Mouse (Mus musculus) limb, embryonic 10.5 days (tissue): ENCODE measurements around the gene Ly6g5b. TPM values are rescaled to one million over a fixed set of nuclear protein-coding genes. Genes with fewer than 3 reads are reported as not detected.

Experiments used
- DNase-seq: peaks from one replicate; pipeline ENCODE4 v3.0.0-alpha.2; 2017; ENCODE audit warnings: low spot score
- H3K27ac ChIP-seq: fragments of 300-500 bp; sonication (generic); 2 replicates; pipeline ENCODE4 v1.5.1; 2016; ENCODE audit warnings: mild to moderate bottlenecking
- H3K27me3 ChIP-seq: fragments of 300-500 bp; sonication (generic); 2 replicates; pipeline ENCODE4 v1.6.1; 2016; ENCODE audit warnings: low read depth, mild to moderate bottlenecking; ENCODE audit not compliant: poor library complexity, severe bottlenecking
- H3K36me3 ChIP-seq: fragments of 300-500 bp; sonication (generic); 2 replicates; pipeline ENCODE4 v1.6.1; 2016; ENCODE audit warnings: mild to moderate bottlenecking, moderate library complexity
- H3K4me1 ChIP-seq: fragments of 300-500 bp; sonication (generic); 2 replicates; pipeline ENCODE4 v1.6.1; 2016
- H3K4me3 ChIP-seq: fragments of 300-500 bp; sonication (generic); 2 replicates; pipeline ENCODE4 v1.5.1; 2016; ENCODE audit warnings: mild to moderate bottlenecking, moderate library complexity
- H3K9me3 ChIP-seq: fragments of 300-500 bp; sonication (generic); replicated peaks from 2 replicates; pipeline ENCODE4 v1.6.1; 2016; ENCODE audit warnings: mild to moderate bottlenecking
- WGBS: fragments of 180-500 bp; shearing (Covaris S2); methylation state at CpG from one replicate; pipeline ENCODE4 v1.1.7; 2016; 5-methylcytosine and 5-hydroxymethylcytosine counted together
- polyA plus RNA-seq: library from polyadenylated mRNA; unstranded; fragments of >200 nt; fragmentation: Nextera tagmentation; extraction: Ambion mirVana; gene quantifications from 2 replicates; pipeline ENCODE4 v1.2.1, GENCODE M21; 2016

Ly6g5b gene
- polyA plus RNA-seq: 1.4 and 1.7 TPM in 2 replicates

DNA sequence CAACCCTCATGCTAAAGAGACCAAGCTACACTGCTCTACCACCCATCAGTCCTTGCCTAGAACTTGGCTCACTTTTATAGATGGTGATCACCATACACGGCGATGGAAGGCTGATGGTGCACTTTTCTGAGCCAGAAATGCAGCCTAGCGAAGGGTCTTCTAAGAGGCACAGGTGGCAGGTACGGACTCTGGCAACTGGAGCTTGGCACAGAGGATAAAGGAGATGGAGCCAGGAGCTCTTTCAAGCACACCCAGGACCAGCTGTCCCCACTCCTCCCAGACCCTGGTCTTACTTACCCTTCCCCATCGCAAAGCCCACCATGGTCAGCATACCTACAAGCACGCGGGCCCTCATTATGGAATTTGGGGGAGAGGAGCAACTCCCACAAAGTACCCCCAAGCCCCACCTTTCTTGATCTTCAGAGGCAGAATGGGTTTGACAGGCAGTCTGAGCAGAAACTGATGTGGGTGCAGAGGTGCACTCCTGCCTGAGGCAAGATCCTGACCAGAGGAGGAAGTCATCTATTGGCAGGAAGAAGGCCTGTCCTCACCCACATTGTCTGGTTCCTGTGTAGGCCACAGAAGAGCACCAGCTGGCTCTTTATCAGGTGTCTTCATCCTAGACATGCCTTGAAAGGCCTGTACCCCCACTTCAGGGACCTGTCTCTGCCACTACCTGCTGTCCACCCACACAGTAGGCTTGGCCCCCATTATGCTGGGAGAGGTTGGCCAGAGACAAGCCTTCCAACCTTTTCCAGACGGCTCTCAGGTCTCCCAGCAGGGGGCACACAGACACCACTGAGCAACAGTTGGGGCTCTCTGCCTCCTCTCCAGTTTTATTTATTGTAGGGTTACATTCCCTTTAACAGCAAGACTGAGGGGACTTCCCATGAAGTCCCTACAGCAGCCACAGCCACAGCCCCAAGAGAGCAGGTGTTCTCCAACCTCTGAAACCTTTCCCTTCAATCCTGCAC is at the start of gene Ly6g5b:
Gene Ly6g5b (minus strand): TSS at position 383 of the 974 bp plus-strand sequence.
- no peak for DNase-seq
- Histone ChIP-seq H3K27ac (no peak within 1 kb of the TSS), H3K4me3 (no peak within 1 kb of the TSS), H3K27me3 (no peaks in the 10 kb centered on the region), H3K4me1 (peaks cover 9% of the 10 kb centered on the region), H3K9me3 (no peaks in the 10 kb centered on the region), H3K36me3 (peaks cover 59% of the 10 kb centered on the region)
- 86% methylated on average over 8 of the region's 8 CpGs for WGBS

DNA sequence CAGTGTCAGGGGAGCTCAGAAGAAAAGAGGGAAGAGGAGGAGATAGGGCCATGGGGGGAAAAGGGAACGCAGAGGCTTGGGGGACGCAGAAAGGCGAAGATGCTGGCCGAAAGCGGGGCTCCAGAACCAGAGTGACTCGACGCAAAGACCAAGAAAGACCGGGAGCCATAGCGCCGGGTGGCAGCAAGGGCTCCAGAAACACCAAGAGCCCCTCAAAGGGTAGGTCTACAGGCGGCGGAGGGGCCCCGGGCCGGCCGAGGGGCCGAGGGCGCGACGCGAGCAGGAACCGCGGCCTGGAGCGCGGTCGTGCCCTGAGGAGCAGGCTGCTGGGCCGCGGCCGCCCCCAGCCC is 49.0 kb upstream of the Ly6g5b start:
- Histone ChIP-seq H3K27ac (peak overlapping the region; percentile 99), H3K9me3 (no peaks in the 10 kb centered on the region), H3K36me3 (peaks cover 38% of the 10 kb centered on the region), H3K4me1 (peaks cover 32% of the 10 kb centered on the region), H3K4me3 (peak overlapping the region; percentile 98), H3K27me3 (no peaks in the 10 kb centered on the region)
- WGBS: 0% methylated on average over 28 of the region's 28 CpGs
- no peak for DNase-seq

DNA sequence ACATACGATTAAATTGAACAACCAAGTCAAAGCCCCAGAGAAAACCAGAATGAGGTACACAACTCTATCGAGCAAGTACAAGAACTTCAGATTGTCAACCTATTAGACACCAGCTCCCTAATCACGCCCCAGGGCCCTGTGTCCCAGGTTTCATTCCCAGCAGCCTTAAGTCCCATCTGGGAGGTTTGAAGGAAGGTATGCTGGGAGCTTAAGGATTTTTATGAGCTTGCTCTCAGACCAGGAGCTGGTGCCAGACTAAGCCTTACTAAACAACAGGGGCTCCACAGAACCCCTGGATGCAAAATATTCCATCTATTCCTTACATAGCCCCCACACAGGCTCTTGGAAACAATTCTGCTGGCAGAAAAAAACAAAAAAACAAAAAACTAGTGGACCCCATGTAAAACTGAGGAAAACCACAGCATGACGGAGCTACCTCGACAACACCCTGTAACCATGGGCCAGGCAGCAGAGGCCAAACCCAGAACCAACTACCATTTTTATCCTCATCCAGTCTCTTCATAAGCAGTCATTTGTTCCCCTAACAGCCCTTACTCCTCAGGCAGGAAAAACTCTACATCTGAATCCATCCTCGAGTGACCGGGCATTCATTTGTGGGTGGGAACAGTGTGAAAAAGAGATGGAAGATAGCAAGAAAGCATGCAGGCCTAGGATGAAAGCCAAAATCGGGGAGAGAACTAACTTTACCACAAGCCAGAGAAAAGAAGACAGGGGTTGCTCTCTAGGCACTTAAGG is 48.3 kb upstream of the Ly6g5b start:
- H3K4me3 ChIP-seq: peak overlapping the region; percentile 98

DNA sequence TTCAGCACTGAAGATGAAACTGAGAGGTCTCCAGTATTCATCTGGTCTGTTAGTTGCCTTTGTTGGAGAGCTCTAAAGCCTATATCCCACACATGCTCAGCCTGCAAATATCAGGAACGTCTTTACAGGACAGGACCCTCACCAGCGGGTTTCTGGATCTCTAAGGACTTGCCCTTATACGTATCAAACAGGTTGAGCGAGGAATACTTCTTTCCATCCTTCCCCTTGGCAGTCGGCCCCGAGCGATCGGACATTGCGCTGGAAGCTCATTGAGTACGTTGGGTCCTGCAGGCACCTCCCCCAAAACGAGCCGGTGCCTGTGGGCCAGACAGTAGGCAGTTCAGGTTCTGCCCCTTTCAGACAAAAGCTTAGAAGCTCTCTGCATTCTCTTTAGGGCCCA is 47.5 kb upstream of the Ly6g5b start:
- peak overlapping the region; percentile 58; the same call in 1 of the 2 replicates for H3K27ac ChIP-seq
- DNase-seq: no peak
- no peaks in the 10 kb centered on the region for H3K27me3 ChIP-seq
- WGBS: 74% methylated on average over 12 of the region's 12 CpGs
- peaks cover 53% of the 10 kb centered on the region for H3K36me3 ChIP-seq
- H3K4me3 ChIP-seq: peak overlapping the region; percentile 98
- H3K9me3 ChIP-seq: no peaks in the 10 kb centered on the region
- peaks cover 32% of the 10 kb centered on the region for H3K4me1 ChIP-seq

More for the DNA sequence above, 48.3 kb upstream of the Ly6g5b start:
- no peaks in the 10 kb centered on the region for H3K9me3 ChIP-seq
- H3K27me3 ChIP-seq: no peaks in the 10 kb centered on the region
- no peak for DNase-seq
- peaks cover 45% of the 10 kb centered on the region for H3K36me3 ChIP-seq
- H3K4me1 ChIP-seq: peaks cover 32% of the 10 kb centered on the region
- 25% methylated on average over 8 of the region's 8 CpGs for WGBS
- H3K27ac ChIP-seq: peak overlapping the region; percentile 99

DNA sequence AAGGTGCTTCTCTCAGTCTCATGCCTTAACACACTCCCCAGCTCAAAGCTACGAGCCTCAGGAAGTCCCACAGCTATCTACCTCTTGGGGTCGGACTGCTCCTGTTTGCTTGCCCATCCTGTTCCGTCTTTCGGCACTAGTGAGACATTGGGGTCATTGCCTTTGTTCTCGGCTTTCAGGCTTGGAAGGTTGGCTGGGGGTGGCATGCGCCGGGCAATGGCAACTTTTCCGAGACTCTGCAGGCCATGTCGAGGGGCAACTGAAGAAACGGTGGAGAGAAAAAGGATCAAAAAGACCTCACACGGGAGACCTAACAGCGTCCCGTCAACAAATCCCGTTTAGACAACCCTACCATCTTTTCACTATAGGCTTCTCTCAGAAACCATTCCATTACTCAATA is 46.9 kb upstream of the Ly6g5b start:
- H3K36me3 ChIP-seq: peaks cover 59% of the 10 kb centered on the region

DNA sequence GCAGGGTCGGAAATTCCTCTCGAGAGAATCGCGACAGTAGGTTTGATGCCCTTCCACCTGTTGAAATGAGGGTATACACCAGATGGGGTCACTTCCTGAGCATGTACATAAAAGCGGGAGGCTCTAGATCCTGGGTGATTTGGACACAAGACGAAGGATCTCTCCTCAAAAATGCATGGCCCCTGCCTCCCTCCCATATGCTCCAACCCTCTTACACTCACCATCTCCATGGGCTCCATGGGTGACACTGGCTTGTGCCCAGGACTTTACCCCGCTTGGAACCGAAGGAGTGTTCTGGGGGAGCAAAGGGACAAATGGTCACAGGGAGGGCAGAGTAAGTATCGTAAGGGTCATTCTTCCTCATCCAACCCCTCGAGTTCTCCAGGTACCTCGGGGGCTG is 46.2 kb upstream of the Ly6g5b start:
- DNase-seq: no peak
- Histone ChIP-seq H3K4me3 (peak overlapping the region; percentile 15; the same call in 1 of the 2 replicates), H3K9me3 (no peaks in the 10 kb centered on the region), H3K27me3 (no peaks in the 10 kb centered on the region), H3K4me1 (peaks cover 32% of the 10 kb centered on the region), H3K36me3 (peaks cover 66% of the 10 kb centered on the region), H3K27ac (no peak overlapping the region)
- WGBS: 87% methylated on average over 11 of the region's 11 CpGs

More for the DNA sequence above, 46.9 kb upstream of the Ly6g5b start:
- no peak for DNase-seq
- Histone ChIP-seq H3K27ac (no peak overlapping the region), H3K9me3 (no peaks in the 10 kb centered on the region), H3K4me3 (peak overlapping the region; percentile 98), H3K27me3 (no peaks in the 10 kb centered on the region), H3K4me1 (peaks cover 32% of the 10 kb centered on the region)
- 90% methylated on average over 14 of the region's 14 CpGs for WGBS

DNA sequence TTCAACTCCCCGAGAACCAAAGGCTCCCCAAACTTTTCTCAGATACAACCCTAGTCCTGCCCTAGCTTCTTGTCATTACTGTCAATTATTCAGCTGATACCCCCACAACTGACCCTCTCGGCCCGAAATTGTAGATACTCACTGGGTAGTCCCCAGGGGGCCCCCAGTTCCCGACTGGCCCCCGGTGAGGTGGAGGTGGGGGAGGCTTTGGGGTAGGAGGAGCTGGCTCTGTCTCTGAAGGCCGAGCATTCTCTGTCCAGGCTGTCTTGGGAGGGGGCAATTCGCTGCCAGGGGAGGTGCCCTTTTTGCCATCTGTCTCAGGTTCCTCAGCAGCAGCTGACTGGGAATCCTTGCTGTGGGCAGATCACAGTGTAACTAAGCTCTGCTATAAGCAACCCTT is 44.4 kb upstream of the Ly6g5b start:
- H3K4me1 ChIP-seq: peaks cover 31% of the 10 kb centered on the region
- no peak overlapping the region for H3K27ac ChIP-seq
- no peaks in the 10 kb centered on the region for H3K27me3 ChIP-seq
- peaks cover 84% of the 10 kb centered on the region for H3K36me3 ChIP-seq
- no peak overlapping the region for H3K4me3 ChIP-seq
- WGBS: 85% methylated on average over 7 of the region's 7 CpGs
- H3K9me3 ChIP-seq: no peaks in the 10 kb centered on the region
- DNase-seq: no peak

DNA sequence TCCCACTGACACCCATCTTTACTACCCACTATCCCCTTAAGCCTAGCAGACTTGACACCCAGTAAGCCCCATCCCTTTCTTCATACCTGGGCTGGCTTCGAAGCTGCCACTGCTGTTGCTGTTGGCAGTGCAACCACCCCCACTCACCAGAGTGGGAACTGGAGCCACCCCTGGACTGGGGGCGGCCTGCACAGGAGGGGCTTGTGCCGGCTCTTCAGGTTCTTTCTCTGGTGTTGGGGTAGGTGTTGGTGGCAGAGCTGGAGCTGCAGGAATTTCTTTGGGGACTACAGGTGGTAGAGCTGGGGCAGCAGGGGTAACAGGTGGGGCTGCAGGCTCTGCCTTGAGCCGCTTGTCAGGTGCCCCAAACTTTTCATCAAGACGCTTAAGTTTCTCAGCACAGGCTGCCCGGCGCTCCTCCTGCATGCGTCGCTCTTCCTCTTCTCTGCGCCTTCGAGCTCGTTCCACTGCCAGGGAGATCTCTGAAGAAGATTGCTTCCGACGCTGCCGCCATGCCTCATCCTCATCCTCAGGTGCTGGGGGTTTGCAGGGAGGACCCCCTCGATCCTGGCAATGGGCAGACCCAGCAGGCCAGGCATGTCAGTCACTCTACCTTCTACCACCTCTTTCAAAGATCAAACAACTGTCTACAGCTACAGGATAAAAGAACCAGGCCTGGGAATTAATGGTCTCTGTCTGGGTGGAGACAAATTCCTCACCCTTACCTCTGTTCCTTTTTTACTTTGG is 43.8 kb upstream of the Ly6g5b start:
- Histone ChIP-seq H3K36me3 (peaks cover 90% of the 10 kb centered on the region), H3K4me3 (no peak overlapping the region), H3K9me3 (no peaks in the 10 kb centered on the region), H3K4me1 (peaks cover 33% of the 10 kb centered on the region), H3K27me3 (no peaks in the 10 kb centered on the region), H3K27ac (no peak overlapping the region)
- DNase-seq: no peak
- WGBS: 92% methylated on average over 16 of the region's 16 CpGs

DNA sequence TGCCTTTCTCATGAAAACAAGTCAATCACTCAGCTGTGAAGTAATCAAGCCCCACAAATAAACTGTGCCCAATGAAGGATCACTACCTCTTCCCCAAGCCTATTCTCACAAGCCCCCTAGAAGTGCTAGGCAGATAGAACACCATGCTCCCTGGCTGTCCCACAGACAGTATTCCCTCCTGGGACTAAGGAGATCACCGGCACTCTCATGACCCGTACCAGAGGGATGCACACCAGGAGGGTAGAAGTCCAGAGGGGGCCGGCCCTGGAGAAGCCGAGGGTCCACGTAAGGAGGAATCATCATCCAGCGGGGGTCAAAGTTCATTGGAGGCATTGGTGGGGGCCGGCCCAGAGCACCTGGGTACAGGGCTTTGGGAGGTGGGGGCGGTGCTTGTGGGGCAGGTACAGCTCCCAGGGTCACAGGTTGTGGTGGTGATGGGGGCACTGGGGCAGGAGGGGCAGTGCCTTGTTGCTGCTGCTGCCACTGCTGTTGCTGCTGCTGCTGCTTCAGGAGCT is 42.5 kb upstream of the Ly6g5b start:
- no peak for DNase-seq
- Histone ChIP-seq H3K27ac (no peak overlapping the region), H3K9me3 (no peaks in the 10 kb centered on the region), H3K27me3 (no peaks in the 10 kb centered on the region), H3K4me3 (no peak overlapping the region), H3K4me1 (peaks cover 22% of the 10 kb centered on the region), H3K36me3 (peaks cover 100% of the 10 kb centered on the region)
- 90% methylated on average over 8 of the region's 8 CpGs for WGBS

DNA sequence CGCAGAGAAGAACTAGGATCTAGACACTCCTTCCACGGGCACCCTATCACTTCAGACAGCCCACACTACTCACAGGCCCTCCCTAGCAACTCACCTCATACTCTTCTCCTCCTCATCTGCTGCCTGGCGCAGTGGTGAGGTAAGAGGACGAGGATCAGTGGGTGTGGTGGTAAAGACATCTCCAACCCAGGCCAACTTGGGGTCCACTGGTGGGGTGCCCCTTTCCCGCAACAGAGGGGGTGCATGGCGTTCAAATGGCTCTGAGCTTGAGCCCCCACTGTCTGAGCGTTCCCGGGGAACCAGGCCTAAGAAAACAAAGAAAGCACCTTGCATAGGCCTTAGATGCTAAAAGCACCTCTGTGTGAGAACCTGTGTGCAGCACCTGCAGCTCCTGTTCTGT is 42.0 kb upstream of the Ly6g5b start:
- H3K27ac ChIP-seq: no peak overlapping the region

DNA sequence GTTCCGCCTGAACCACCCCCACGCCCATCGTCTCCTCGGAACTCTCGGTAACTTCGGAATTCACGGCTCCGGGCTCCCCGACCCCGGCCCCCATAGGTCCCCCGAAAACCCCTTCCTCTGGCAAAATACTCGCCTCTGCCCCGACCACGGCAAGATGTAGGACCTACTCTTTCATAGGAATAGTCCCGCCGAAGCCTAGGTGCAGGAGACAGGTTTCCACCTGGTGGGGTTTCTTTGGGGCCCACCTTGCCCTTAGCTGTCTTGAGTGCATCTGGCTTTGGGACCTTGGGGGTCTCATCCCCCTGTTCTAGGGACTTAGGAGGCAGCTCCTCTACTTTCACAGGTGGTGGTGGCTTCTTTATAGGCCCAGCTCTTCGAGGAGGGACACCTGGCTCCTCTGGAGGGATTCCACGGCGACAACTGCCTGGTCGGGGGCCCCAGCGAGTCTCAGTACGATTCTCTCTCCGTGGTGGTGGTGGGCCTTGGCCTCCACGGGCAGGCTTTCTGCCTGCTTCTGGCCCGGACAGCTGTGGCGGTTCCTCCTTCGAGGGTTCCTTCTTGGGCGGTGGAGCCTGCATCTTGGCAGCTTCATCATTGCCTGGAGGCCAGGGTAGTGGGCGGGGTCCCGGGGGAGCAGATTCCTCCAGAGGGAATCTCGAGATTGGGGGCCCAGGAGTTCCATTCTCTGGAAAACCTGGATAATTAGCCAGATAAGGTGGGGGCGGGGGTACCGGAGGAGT is 41.4 kb upstream of the Ly6g5b start:
- DNase-seq: no peak
- 92% methylated on average over 33 of the region's 33 CpGs for WGBS
- no peak overlapping the region for H3K4me3 ChIP-seq

More for the DNA sequence above, 42.0 kb upstream of the Ly6g5b start:
- no peak for DNase-seq
- peaks cover 18% of the 10 kb centered on the region for H3K4me1 ChIP-seq
- peaks cover 100% of the 10 kb centered on the region for H3K36me3 ChIP-seq
- no peaks in the 10 kb centered on the region for H3K27me3 ChIP-seq
- H3K4me3 ChIP-seq: no peak overlapping the region
- 95% methylated on average over 8 of the region's 8 CpGs for WGBS
- no peaks in the 10 kb centered on the region for H3K9me3 ChIP-seq

DNA sequence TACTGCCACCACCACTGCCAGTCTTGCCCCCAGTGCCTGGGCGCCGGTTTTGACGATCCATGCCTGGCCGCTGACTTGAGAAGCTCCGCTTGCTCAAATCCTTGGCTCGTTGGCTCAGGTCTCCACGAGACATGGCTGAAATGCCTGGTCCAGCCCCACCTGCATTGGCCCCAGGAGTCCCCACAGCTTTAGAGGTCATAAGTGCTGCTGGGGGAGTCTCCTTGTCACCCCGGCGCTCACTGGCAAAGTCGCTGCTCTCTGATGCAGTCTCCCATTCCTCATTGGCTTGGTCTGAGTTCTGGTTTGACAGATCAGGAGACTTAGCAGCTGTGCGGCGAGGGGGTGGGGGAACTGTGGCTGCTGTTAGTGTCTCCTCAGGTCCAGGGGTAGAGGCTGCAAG is 40.2 kb upstream of the Ly6g5b start:
- WGBS: 93% methylated on average over 12 of the region's 12 CpGs
- peaks cover 9% of the 10 kb centered on the region for H3K4me1 ChIP-seq
- H3K36me3 ChIP-seq: peaks cover 99% of the 10 kb centered on the region
- H3K27me3 ChIP-seq: no peaks in the 10 kb centered on the region
- 0 out of 2 replicates have a peak overlapping the region, but pooled peaks have one; percentile 17 for H3K27ac ChIP-seq
- no peak for DNase-seq
- no peaks in the 10 kb centered on the region for H3K9me3 ChIP-seq
- peak overlapping the region; percentile 1; the same call in 1 of the 2 replicates for H3K4me3 ChIP-seq

More for the DNA sequence above, 41.4 kb upstream of the Ly6g5b start:
- no peaks in the 10 kb centered on the region for H3K9me3 ChIP-seq
- H3K27ac ChIP-seq: no peak overlapping the region
- peaks cover 11% of the 10 kb centered on the region for H3K4me1 ChIP-seq
- H3K27me3 ChIP-seq: no peaks in the 10 kb centered on the region
- H3K36me3 ChIP-seq: peaks cover 100% of the 10 kb centered on the region
